Comparison of ENCODE assay signal across 30 mouse cellular contexts in the genomic region with DNA sequence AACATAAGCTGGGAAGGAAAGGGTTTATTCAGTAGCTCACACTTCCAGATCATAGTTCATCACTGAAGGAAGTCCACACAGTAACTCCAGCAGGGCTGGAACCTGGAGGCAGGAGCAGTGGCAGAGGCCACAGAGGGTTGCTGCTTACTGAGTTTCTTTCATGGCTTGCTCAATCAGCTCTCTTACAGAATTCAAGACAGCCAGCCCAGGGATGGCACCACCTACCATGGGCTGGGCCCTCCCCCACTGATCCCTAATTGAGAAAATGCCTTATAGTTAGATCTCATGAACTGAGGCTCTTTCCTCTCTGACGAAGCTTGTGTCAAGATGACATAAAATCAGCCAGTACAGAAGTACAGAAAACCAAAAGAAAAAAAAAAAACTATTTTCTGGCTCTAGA.
"Had no signal": no experiment of that assay in that cellular context is flagged by ENCODE, and none has a peak within 500 bp of the region (broad histone marks: within the 10 kb centered on the region; RNA-seq: fewer than 3 reads in every experiment).

No protein-coding gene starts in this region.

- H3K36me3 ChIP-seq: limb, embryonic 10.5 days; limb, embryonic 12.5 days; limb, embryonic 13.5 days; limb, embryonic 15.5 days; liver, embryonic 12.5 days; liver, embryonic 13.5 days; liver, embryonic 15.5 days; lung, embryonic 15.5 days; midbrain, embryonic 10.5 days; midbrain, embryonic 12.5 days; midbrain, embryonic 13.5 days; midbrain, embryonic 15.5 days had no signal

- H3K27ac ChIP-seq: left cerebral cortex, adult 2 months; limb, embryonic 10.5 days; limb, embryonic 12.5 days; limb, embryonic 13.5 days; limb, embryonic 15.5 days; liver, embryonic 12.5 days; liver, embryonic 13.5 days; liver, embryonic 14.5 days; liver, embryonic 15.5 days; lung, embryonic 15.5 days; macrophage; midbrain, embryonic 10.5 days; midbrain, embryonic 12.5 days; midbrain, embryonic 13.5 days; midbrain, embryonic 15.5 days had no signal

- H3K9me3 ChIP-seq: limb, embryonic 10.5 days; limb, embryonic 12.5 days; limb, embryonic 13.5 days; limb, embryonic 15.5 days; liver, embryonic 12.5 days; liver, embryonic 13.5 days; liver, embryonic 15.5 days; lung, embryonic 15.5 days; midbrain, embryonic 10.5 days; midbrain, embryonic 12.5 days; midbrain, embryonic 13.5 days; midbrain, embryonic 15.5 days had no signal

- H3K9ac ChIP-seq: limb, embryonic 12.5 days; limb, embryonic 13.5 days; limb, embryonic 15.5 days; liver, embryonic 12.5 days; liver, embryonic 13.5 days; liver, embryonic 14.5 days; liver, embryonic 15.5 days; liver, postnatal 0 days; lung, embryonic 14.5 days; lung, embryonic 15.5 days; midbrain, embryonic 12.5 days; midbrain, embryonic 13.5 days; midbrain, embryonic 15.5 days had no signal

- H3K4me2 ChIP-seq: limb, embryonic 12.5 days; limb, embryonic 13.5 days; limb, embryonic 15.5 days; liver, embryonic 11.5 days; liver, embryonic 12.5 days; liver, embryonic 13.5 days; liver, embryonic 15.5 days; lung, embryonic 14.5 days; lung, embryonic 15.5 days; midbrain, embryonic 12.5 days; midbrain, embryonic 13.5 days; midbrain, embryonic 15.5 days had no signal

- H3K4me3 ChIP-seq: left cerebral cortex, adult 2 months; limb, embryonic 10.5 days; limb, embryonic 12.5 days; limb, embryonic 13.5 days; limb, embryonic 15.5 days; liver, embryonic 12.5 days; liver, embryonic 13.5 days; liver, embryonic 15.5 days; lung, embryonic 15.5 days; megakaryocyte, embryonic 14.5 days; midbrain, embryonic 10.5 days; midbrain, embryonic 12.5 days; midbrain, embryonic 13.5 days; midbrain, embryonic 15.5 days; myocyte had no signal

- ATAC-seq: liver, embryonic 12.5 days; liver, postnatal 0 days; lung, postnatal 0 days; midbrain, embryonic 13.5 days; midbrain, embryonic 15.5 days; midbrain, embryonic 16.5 days had no signal

- DNase-seq: left cerebral cortex, postnatal 4 days; liver; liver, embryonic 13.5 days; liver, postnatal 0 days; lung, adult 18-20 months; lung, adult 2 months; lung, embryonic 14.5 days; lung, postnatal 10 days; lung, postnatal 14 days; lung, postnatal 36 days; lung, postnatal 4 days had no signal

- H3K4me1 ChIP-seq: limb, embryonic 10.5 days; limb, embryonic 12.5 days; limb, embryonic 13.5 days; limb, embryonic 15.5 days; liver, embryonic 12.5 days; liver, embryonic 13.5 days; liver, embryonic 15.5 days; lung, embryonic 15.5 days; megakaryocyte, embryonic 14.5 days; midbrain, embryonic 12.5 days had no signal

- H3K27me3 ChIP-seq: limb, embryonic 12.5 days; limb, embryonic 13.5 days; limb, embryonic 15.5 days; liver, embryonic 12.5 days; liver, embryonic 13.5 days; liver, embryonic 15.5 days; lung, embryonic 15.5 days; megakaryocyte, embryonic 14.5 days; midbrain, embryonic 12.5 days; midbrain, embryonic 13.5 days; midbrain, embryonic 15.5 days had no signal
